Mouse (Mus musculus): Measurements from ENCODE around the gene Ddx6. TPM values are rescaled to one million over a fixed set of nuclear protein-coding genes. Genes with fewer than 3 reads are reported as not detected.
"Not testable (repeated sequence)": the region's sequence is repeated elsewhere in the genome, so short reads cannot be mapped to it uniquely, and the experiment has no call there.

Gene Ddx6
- total RNA-seq, 2 experiments from 2014 or later, result 72.0 to 78.9 TPM

DNA sequence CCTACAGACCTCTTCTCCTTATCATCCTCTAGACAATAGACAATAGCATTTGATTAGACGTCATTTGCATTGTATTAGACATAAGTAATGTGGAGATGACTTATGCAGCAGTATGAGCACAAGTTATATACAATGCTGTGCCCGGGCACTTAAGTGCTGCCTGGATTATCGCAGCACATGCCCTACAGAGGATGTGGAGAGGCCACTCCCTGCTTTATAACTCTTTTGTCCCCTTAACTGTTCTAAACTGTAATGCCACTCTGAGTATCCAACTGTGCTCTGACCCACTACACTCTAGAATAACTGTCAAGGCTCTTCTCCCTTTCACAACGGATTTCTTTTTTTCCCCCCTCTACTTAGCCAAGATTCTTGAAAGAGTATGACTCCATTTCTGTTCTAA is 10.8 kb upstream of the Ddx6 start:
- no peak for DNase-seq

DNA sequence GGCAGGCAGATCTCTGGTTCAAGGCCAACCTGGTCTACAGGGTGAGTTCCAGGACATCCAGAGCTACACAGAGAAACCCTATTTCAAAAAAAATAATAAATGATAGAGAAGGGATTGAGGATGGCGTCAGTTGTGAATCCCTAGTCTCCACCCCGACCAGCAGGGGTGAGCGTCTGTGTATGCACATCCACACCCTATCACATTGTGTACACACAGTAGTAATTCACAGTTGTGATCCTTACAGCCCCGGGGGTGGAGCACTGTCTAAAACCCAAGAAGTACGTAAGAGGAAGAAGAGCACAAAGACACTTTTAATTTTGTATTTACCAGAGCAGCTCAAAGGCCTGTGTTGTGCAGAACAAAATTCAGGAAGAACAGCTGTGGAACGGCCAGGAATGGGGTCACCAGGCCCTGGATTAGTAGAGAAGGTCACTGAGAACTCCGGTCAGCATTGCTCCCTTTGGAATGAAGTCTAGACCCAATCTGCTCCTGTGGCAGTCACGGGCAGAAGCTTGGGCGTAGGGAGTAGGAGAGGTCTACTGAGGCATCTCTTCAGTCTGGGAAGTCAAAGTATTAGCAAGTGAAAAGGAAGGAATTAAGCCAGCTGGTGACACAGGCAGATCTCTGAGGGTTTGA is 9.7 kb upstream of the Ddx6 start:
- DNase-seq, result no peak

DNA sequence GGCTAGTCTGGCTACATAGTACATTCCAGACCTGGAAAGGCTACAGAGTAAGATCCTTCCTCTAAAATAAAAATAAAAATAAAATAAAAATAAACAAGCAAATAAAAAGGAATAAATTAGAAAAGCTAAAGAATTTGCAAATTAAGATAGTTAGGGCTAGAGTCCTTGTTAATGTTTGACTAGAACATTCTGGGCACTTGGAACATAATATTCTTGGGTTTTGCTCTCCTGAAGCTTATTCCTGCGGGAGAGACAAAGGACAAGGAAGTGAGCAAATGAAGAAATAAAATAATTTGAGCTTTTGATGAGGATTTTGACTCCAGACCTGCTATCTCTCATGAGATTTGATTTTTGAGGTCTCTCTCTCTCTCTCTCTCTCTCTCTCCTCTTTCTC is 9.2 kb upstream of the Ddx6 start:
- no peak for DNase-seq

DNA sequence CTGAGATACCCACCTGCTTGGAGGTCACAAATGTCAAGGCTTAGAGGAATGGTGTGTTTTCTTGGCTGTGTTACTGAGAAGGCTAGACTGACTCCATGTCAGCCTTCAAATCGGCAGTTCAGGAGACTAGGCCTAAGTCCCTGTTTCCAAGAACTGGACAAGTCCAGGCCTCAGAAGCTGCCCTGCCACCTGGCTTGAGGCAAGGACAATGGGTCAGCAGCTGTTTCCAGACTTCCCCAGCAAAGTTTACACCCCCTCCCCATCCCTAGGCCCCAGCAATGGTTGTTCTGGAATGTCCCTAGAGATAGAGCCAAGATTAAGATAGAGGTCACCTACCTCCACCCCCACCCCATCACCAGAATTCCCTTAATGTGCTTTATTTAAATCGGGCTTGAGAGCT is 7.0 kb upstream of the Ddx6 start:
- no peak for DNase-seq

DNA sequence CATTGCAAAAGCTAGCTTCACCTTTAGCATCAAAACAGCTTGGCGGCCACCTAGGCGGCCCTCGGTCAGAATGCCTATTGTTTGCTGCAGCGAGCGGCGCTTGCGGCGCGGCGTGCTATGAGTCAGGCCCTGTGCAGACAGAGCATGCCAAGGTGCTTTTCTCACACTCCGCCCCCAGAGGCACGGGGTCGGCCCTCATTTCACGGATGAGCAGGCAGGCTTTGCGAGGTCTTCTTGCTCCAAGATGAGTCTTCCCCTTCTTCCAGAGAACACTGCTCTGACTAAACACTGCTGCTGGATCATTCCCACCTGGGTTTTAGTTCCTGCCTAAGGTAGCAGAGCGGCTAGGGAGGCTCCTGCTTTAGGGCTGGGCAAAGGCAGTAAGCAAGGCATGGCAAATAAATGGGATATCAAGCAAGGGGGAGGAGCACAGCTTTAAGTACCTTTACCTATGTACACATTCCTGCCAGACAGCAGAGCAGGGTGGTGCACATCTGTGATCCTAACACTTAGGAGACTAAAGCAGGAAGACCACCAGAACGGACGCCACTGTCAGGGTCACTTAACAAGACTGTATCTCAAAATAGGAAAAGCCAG is 5.7 kb upstream of the Ddx6 start:
- DNase-seq, result no peak

DNA sequence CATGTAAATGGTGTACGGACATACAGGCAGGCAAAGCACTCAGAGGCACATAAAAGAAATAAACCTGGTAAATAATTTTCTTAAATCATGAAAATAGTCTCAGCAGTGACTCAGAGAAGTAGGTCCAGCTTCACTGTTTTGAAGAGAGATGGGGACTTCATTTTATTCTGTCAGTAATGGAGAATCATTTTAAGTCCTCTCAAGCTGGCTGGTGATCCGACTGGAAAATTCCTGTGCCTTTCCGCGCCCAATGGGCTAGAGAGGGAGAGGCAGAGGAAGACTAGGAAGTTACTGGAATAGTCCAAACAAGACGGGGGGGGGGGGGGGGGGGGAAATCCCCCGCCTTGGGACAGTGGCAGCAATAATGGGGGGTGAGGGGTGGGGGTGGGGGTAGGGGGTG is 5.1 kb upstream of the Ddx6 start:
- no peak for DNase-seq

DNA sequence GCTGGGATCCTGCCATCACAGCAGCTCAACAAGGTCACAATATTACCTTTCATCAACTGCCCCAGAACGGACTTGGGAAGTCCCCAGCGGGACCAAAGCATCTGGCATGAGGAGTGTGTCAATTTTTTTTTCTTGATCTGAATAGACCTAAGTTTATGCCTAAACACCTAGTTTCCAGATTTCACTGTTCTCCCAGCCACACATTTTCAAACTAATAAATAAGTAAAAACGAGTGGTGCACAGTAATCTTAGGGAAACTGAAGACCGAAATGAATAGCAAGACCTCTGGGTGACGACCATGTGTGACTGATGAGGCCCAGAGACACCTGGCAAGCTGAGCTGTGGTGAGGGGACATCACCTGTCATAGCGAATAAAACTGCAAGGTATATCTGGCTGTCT is 3.9 kb upstream of the Ddx6 start:
- no peak for DNase-seq

DNA sequence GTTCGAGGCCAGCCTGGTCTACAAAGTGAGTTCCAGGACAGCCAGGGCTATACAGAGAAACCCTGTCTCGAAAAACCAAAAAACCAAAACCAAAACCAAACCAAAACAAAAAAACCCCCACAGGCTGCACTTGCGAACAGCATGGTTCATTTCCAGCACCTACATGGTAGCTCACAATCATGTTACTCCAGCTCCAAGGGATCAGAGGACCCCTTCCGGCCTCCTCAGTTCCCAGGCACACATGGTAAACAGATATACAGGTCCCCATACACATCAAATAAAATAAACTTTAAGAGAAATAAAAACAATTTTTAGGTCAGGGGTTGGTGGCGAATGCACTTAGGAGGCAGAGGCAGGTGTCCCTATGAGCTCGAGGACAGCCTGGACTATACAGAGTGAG is 1.9 kb upstream of the Ddx6 start:
- DNase-seq, result no peak

DNA sequence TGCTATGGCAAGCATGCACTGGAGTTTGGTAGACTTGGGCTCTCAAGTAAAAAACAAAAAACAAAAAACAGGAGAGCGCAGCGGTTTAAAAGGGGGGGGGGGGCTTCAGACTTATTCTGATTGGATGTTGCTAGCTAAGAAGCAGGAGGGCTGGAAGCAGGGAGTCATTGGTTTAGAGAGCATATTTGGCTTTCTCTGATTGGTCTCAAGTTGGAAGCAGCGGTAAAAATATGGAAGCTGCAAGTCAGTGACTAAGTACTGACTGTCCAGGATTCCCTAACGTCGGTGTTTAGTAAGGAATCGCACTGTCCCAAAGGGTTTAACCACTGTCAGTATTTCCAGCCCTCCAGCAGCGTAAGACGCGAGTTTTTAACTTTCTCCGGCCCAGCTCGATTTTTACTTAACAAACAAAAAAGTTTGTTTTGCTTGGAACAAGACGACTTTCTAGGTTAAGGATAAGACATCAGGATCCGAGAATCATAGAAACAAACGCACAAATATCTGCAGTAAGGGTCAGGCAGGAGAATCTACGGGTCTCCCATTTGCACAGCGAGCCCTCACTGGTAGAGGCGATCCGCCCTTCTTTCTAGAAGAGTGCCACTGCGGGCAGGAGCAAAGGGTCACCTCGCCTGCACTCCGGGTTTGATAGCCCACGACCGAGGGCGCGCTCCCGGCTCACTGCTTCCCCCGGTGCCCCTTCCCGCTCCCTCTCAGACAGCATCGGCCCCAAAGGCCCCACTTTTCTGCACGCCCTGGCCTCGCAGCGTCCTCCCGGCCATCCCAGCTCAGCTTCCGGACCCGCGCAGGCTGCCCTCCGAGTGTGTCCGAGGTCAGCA is 1.0 kb upstream of the Ddx6 start:
- no peak for DNase-seq

DNA sequence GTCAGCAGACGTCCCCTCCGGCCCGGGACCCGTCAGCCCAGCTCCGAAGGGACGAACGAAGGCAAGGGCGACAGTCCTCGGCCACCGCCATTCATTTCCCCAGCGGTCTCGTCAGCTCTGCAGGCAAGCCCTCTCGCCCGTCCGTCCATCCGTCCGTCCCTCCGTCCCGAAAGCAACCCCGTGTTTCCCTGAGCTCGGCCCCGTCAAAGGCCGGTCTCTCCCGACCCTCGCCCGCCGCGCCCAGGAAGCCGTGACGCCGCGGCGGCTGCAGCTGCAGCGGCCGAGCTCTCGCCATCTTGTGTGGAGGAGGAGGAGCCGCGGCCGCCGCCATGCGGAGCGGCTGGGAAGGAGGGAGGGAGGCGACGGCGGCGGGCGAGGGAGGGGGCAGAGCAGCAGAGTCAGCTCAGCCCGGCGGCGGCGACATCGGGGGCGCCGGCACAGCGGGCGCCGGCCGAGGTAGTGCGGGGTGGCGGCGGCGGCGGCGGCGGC is 358 bp upstream of the Ddx6 start:
- peak; percentile 84 for DNase-seq

DNA sequence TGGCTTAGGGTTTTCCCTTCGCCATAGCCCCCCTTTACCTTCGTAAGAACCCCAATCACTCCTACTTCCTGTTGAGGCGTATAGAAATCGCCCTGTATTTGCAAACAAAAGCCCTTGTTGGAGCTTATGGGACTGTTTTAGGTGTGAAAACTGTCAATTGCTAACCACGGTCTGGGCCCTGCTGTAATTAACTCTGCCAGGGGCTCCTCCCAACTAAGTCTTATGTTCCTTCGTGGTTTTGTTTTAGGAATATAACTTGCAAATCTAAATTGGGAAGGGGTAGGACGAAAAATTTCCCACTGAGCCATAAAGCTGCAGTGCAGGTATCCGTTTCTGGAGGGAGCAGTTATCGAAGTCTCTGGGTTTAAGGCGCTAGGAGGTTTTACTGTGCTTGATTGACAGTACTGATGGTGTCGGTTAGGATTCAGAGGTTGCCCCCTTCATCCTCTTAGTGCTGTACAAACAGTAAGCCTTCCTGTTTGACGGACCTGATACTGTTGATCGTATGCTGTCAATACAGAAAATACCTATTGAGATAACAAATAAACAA is 999 bp downstream of the Ddx6 start:
- no peak for DNase-seq

DNA sequence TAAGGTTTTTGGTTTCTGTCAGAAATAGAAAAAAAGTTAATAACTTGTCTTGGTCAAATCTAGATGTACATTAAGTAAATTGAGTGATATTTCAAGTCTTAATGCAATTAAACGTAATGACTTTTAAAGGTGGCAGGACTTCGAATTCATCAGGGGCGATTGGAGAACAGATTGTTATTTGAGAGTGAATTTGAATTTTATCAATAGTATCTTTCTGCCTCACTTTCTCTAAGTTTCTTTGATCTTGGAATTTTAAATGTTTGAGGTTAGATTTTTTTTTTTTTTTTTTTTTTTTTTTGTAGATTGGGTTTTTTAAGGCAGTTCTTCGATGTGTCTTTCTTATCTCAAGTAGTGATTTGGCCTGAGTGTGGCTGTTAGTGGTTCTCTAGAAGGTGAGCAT is 2.0 kb downstream of the Ddx6 start:
- DNase-seq, result no peak

DNA sequence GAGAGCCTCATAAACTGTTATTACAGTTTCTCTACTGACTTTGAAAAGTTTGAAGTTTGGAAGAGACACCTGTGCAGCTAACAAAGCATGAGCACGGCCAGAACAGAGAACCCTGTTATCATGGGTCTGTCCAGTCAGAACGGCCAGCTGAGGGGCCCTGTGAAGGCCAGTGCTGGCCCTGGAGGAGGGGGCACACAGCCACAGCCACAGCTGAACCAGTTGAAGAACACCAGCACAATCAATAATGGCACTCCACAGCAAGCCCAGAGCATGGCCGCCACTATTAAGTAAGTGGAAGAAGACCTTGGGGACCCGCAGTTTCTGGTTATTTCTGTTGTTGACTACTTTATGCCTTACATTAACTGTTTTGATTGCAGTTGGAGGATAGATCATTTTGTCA is 2.6 kb downstream of the Ddx6 start:
- no peak for DNase-seq

DNA sequence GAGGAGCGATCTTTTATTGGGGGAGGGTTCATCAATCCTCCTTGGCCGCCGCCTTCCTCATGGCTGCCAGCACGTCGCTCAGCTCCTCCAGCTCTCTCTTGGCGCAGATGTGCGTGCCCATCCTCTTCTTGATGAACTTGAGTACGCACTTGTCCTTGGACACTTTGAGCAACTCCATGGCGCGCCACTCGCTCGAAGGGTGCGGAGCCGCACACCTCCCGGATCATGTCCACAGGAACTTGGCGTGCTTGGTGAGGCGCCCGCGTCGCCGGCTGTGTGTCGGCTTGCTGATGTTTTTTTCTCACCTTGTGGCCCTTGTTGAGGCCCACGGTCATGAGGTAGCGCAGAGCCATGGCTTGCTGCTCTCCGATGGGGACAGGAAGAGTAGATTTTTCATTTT is 5.7 kb downstream of the Ddx6 start:
- DNase-seq, result no peak

DNA sequence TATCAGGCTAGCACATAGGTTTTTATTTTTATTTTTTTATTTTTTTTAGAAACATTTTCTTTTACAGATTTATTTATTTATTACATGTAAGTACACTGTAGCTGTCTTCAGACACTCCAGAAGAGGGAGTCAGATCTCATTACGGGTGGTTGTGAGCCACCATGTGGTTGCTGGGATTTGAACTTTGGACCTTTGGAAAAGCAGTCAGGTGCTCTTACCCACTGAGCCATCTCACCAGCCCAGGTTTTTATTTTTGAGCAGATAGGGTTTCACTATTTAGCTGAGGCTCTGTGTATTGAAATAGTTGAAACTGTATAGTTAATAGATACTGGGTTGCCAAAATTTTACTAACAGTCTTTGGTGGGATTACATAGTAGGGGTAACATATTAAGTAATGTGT is 8.4 kb downstream of the Ddx6 start:
- DNase-seq, result not testable (repeated sequence)

DNA sequence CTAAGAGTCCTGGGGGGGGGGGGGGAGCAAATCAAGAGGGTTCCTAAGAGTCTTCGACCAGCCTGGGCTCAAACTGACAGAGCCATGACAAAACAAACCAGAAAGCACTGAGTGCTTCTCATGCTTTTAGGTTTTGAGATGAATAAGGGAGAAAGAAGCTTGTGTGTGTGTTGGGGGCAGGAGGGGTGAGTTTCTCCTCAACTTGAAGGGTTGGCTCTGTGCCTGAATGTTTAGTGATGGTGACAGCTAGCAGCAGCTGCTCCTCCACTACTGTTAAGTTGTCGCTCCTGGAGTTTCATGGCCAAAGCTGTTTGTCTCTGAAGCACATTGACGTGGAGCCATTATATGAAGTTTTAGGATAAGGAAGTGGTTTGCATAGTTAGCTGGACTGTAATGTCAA is 16.4 kb downstream of the Ddx6 start:
- no peak for DNase-seq

DNA sequence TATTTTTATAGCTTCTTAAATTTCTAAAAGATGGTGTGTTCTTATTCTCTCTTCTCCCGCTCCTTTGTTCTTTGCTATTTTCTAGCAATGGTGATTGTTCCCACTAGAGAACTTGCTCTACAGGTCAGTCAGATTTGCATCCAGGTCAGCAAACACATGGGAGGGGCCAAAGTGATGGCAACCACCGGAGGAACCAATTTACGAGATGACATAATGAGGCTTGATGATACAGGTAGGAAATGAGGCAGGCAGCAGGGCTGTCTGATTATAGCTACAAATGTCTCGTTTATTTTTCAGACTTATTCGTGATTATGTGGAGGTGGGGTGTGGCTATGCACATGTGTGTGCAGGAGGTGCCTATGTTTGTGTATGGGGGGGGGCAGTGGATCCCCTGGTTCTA is 19.7 kb downstream of the Ddx6 start:
- DNase-seq, result no peak

DNA sequence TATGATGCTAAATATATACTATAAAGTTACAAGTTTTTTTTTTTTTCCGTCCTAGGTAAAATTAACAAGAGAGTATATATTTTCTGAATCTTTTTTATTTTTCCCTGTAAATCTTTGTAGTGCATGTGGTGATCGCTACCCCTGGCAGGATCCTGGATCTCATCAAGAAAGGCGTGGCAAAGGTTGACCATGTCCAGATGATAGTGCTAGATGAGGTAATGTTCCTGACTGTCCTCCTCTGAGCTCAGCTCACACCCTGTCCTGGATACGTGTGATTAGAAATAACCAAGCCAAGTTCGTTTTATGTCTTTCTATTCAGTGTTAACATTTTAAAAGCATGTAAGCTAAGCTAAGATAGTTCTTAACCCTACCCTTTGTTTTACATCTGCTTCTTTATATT is 21.6 kb downstream of the Ddx6 start:
- DNase-seq, result no peak

DNA sequence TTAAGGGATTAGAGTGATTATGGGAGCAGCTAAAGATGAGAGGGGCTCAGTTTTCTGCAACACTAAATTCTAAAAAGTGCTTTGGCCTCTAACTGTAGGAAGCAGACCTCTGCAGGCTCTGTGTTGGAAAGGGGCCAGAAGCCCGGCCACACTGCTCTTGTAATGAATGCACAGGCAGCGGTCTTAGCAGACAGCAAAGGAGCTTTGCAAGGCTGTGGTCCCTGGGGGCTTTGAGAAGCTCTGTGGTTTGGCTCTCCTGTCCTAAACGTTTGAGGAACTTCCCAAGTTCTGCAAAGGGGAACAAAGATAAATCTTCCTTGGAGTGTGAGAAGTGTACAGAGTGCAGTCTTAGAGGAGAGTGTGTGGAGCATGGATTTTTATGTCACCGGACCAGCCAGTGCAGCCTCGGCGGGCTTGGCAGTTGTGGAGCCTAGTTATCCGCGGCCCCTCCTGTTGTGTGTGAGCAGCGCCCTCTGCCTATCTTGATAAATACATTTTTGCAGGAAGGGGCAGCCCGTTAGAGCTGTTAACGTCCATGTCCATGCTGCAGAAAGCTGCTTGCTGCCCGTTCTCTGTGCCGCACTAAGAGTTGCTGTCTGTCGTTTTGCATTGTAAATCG is 33.0 kb downstream of the Ddx6 start:
- peak; percentile 55 for DNase-seq

DNA sequence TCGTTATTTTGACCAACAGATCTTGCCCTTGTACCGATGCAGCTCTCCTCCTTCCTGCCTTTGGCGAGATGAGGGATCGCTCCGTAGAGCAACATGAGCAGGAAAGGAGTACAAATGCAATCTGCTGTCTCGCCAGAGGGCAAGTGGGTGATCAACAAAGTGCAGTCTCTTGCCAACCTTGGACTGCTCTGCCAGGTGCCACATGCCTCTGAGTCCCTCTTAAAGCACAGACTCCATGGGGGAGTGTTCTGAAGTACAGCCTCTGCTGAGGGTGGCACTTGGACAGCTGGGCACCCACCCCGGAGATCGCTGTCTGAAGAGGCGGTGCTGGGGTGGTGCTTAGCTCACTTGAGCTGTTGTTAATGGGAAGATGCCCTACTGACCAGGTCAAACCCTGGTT is 34.0 kb downstream of the Ddx6 start:
- DNase-seq, result peak; percentile 29

DNA sequence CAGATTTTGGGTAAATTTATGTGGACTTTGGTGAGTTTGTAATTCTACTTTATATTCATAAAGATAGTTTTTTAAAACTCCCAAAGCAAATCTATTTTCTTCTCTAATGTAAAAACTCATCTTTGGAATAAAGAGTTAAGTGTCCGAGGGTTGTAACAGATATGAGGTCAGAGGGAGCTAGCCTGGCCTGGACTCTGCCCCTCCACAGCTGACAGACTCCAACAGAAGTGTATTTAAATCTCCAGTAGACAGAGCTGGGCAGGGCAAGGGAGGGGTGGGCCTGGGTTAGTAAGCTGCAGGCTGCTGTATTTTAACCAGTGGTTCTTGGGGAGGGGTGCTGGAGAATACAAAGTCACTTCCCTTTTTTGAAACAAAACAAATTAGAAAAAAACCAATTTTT is 35.3 kb downstream of the Ddx6 start:
- not testable (repeated sequence) for DNase-seq

DNA sequence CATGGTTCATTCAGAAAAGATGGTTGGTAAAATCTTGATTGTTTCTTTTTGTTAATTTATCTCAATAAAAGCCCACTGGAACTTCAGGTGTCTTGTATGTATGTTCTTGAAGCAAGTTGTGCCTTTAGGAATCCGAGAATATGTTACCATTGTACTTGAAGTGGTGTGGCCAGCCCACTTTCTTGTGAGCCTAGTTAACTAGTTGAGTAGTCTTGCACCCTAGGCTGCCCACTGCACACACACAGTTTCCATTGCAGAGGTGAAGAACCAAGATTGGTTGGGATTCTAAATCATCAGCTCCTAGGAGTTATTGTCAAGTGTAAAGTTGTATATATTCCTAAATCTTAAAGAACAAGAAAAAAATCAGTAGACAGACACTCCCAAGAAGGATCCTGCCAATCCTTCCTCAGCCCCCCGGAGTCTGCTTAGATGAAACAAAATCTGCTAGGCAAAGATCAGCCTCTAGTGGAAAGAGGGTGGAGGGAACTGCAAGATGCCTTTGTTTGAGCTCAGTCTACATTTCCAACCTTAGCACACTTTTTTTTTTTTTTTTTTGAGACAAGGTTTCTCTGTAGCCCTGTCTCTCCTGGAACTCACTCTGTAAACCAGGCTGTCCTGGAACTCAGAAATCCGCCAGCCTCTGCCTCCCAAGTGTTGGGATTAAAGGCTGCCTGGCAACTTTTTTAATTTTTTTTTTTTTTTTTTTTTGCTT is 36.1 kb downstream of the Ddx6 start:
- DNase-seq, result no peak
